In genomic region chr10:120873646-120874201, GRCm38 (mm10) we compare ENCODE assay signal across 18 mouse cellular contexts. TPM values are rescaled to one million over a fixed set of nuclear protein-coding genes. Genes with fewer than 3 reads are reported as not detected.
DNase-seq lines count a peak whose midpoint lies in the region; ATAC-seq lines count a peak whose summit lies in the region.
"Had no signal": no experiment of that assay in that cellular context is flagged by ENCODE, and none has a peak within 500 bp of the region (broad histone marks: within the 10 kb centered on the region; RNA-seq: fewer than 3 reads in every experiment).

No protein-coding gene starts in this region.

- H3K36me3 ChIP-seq in heart, embryonic 12.5 days: peaks cover 16% of the 10 kb centered on the region
- no peaks in the 10 kb centered on the region for H3K36me3 ChIP-seq in lung, embryonic 15.5 days
- no peaks in the 10 kb centered on the region; the same call in 1 of the 2 replicates for H3K36me3 ChIP-seq in limb, embryonic 13.5 days
- H3K36me3 ChIP-seq: liver, embryonic 15.5 days; midbrain, embryonic 13.5 days had no signal

- no peaks in the 10 kb centered on the region for H3K27me3 ChIP-seq in heart, embryonic 12.5 days (replicated peaks)
- H3K27me3 ChIP-seq in lung, embryonic 15.5 days: no peaks in the 10 kb centered on the region
- H3K27me3 ChIP-seq in limb, embryonic 13.5 days: peaks cover 4% of the 10 kb centered on the region; the same call in 1 of the 2 replicates
- H3K27me3 ChIP-seq: embryonic facial prominence, embryonic 13.5 days; liver, embryonic 15.5 days; midbrain, embryonic 13.5 days had no signal

- WGBS in heart, embryonic 12.5 days: 48% methylated on average over 8 of the region's 8 CpGs
- 47% methylated on average over 8 of the region's 8 CpGs for WGBS in lung, embryonic 15.5 days
- 22% methylated on average over 8 of the region's 8 CpGs for WGBS in limb, embryonic 13.5 days

- intact Hi-C loops in heart, postnatal 10 days (cut with DNase I): loop anchor here (5.0 to 10.0 kb wide), 2 partner anchors 286 to 569 kb away; no protein-coding TSS in a partner anchor
- intact Hi-C loops in left cerebral cortex, postnatal 36 days (cut with DNase I): loop anchor here (5.0 kb wide), 1 partner anchor 626 kb away; no protein-coding TSS in a partner anchor

- no peak overlapping the region for H3K4me3 ChIP-seq in heart, embryonic 12.5 days
- no peak overlapping the region for H3K4me3 ChIP-seq in lung, embryonic 15.5 days
- no peak overlapping the region for H3K4me3 ChIP-seq in limb, embryonic 13.5 days
- H3K4me3 ChIP-seq: embryonic facial prominence, embryonic 13.5 days; liver, embryonic 15.5 days; midbrain, embryonic 13.5 days; myocyte had no signal

- no peak for ATAC-seq in heart, embryonic 12.5 days (ENCODE audit: insufficient number of reproducible peaks, low FRiP score)
- ATAC-seq in lung, embryonic 15.5 days (ENCODE audit: borderline replicate concordance, extremely low read depth, low FRiP score, low TSS enrichment): no peak
- no peak for ATAC-seq in limb, embryonic 13.5 days (ENCODE audit: low FRiP score, low read depth)
- ATAC-seq: midbrain, embryonic 13.5 days had no signal

- H3K27ac ChIP-seq in heart, embryonic 12.5 days (ENCODE audit: poor library complexity, severe bottlenecking): peak overlapping the region; percentile 88
- no peak overlapping the region for H3K27ac ChIP-seq in lung, embryonic 15.5 days
- H3K27ac ChIP-seq in limb, embryonic 13.5 days: no peak overlapping the region
- H3K27ac ChIP-seq: embryonic facial prominence, embryonic 13.5 days; liver, embryonic 15.5 days; macrophage; midbrain, embryonic 13.5 days had no signal

- no peak for DNase-seq in heart, postnatal 10 days
- DNase-seq in lung, postnatal 25 days (ENCODE audit: low spot score): no peak
- no peak for DNase-seq in left cerebral cortex, postnatal 36 days (ENCODE audit: low spot score in 2 of 2)
- no peak for DNase-seq in adrenal gland, adult 2 months
- no peak for DNase-seq in urinary bladder, postnatal 25 days (ENCODE audit: low spot score)
- DNase-seq: B cell, adult 2 months; cerebellum, postnatal 36 days; kidney, postnatal 25 days; thymus, adult 18-20 months had no signal

- H3K4me1 ChIP-seq in heart, embryonic 12.5 days (replicated peaks): peaks cover 65% of the 10 kb centered on the region
- peaks cover 25% of the 10 kb centered on the region for H3K4me1 ChIP-seq in lung, embryonic 15.5 days
- H3K4me1 ChIP-seq in limb, embryonic 13.5 days: peaks cover 70% of the 10 kb centered on the region

- peak overlapping the region; percentile 49; the same call in 1 of the 2 replicates for H3K9ac ChIP-seq in heart, embryonic 12.5 days
- H3K9ac ChIP-seq in lung, embryonic 15.5 days: no peak overlapping the region
- no peak overlapping the region for H3K9ac ChIP-seq in limb, embryonic 13.5 days
- H3K9ac ChIP-seq: liver, embryonic 15.5 days; midbrain, embryonic 13.5 days had no signal

- no peaks in the 10 kb centered on the region for H3K9me3 ChIP-seq in heart, embryonic 12.5 days (replicated peaks)
- no peaks in the 10 kb centered on the region for H3K9me3 ChIP-seq in lung, embryonic 15.5 days
- H3K9me3 ChIP-seq in limb, embryonic 13.5 days: no peaks in the 10 kb centered on the region
- H3K9me3 ChIP-seq: embryonic facial prominence, embryonic 13.5 days; liver, embryonic 15.5 days; midbrain, embryonic 13.5 days had no signal

- H3K4me2 ChIP-seq in heart, embryonic 12.5 days: peak overlapping the region; percentile 47
- H3K4me2 ChIP-seq in lung, embryonic 15.5 days: peak overlapping the region; percentile 14; the same call in 1 of the 2 replicates
- 0 out of 2 replicates have a peak overlapping the region, but pooled peaks have one; percentile 5 for H3K4me2 ChIP-seq in limb, embryonic 13.5 days (replicated peaks)
- H3K4me2 ChIP-seq: embryonic facial prominence, embryonic 13.5 days; liver, embryonic 15.5 days; midbrain, embryonic 13.5 days had no signal

RNA-seq across cellular contexts. Expression of gene Msrb3, which starts 25.2 kb away (rescaled TPM):
- polyA plus RNA-seq in heart, embryonic 12.5 days (2016; fragmentation: Nextera tagmentation; extraction: Ambion mirVana): 24.1 and 25.9 TPM in 2 replicates
- total RNA-seq in heart, postnatal 10 days (2021): 100 to 1,000 TPM; 131 to 148 TPM
- polyA plus RNA-seq in lung, embryonic 15.5 days (2015; fragmentation: Nextera tagmentation; extraction: Ambion mirVana): 15.3 and 15.8 TPM in 2 replicates
- 12.2 and 14.8 TPM in 2 replicates for polyA plus RNA-seq in limb, embryonic 13.5 days (2015; fragmentation: Nextera tagmentation; extraction: Ambion mirVana)
- total RNA-seq in left cerebral cortex, postnatal 36 days (2021): 1 to 10 TPM; 5.5 to 7.6 TPM
- 10 to 100 TPM; 37.9 to 71.3 TPM for total RNA-seq in adrenal gland, adult 2 months (2021)
- 38.5 and 39.2 TPM in 2 replicates for polyA plus RNA-seq in adrenal gland, adult 2 months (2012; rRNA removed)
- total RNA-seq: neutrophil, adult 5-6 weeks had no signal
